Mouse (Mus musculus) granulocyte monocyte progenitor cell, adult 5-6 weeks (primary cell): ENCODE data around the gene Ncor1. TPM values are rescaled to one million over a fixed set of nuclear protein-coding genes. Genes with fewer than 3 reads are reported as not detected.
"Not testable (repeated sequence)": the region's sequence is repeated elsewhere in the genome, so short reads cannot be mapped to it uniquely, and the experiment has no call there.

Experiments
- ATAC-seq: replicated peaks from 2 replicates; pipeline ENCODE4 v1.8.0; 2016; ENCODE audit warnings: mild to moderate bottlenecking, moderate TSS enrichment, inconsistent platforms; ENCODE audit not compliant: poor library complexity, severe bottlenecking
- total RNA-seq, 2 experiments: library from RNA; stranded (forward) in 1 of 2; stranded (reverse) in 1 of 2; fragments of 200-712, 200-1000 nt in 1 of 2; fragments of >200 nt in 1 of 2; fragmentation: Nextera tagmentation in 1 of 2; gene quantifications; 2 replicates each; pipeline ENCODE4 v1.2.3; 2014 to 2017

The Ncor1 gene
- 289 and 349 TPM in 2 replicates for total RNA-seq (2014; fragmentation: Nextera tagmentation)
- 267 and 271 TPM in 2 replicates for total RNA-seq (2017)

DNA sequence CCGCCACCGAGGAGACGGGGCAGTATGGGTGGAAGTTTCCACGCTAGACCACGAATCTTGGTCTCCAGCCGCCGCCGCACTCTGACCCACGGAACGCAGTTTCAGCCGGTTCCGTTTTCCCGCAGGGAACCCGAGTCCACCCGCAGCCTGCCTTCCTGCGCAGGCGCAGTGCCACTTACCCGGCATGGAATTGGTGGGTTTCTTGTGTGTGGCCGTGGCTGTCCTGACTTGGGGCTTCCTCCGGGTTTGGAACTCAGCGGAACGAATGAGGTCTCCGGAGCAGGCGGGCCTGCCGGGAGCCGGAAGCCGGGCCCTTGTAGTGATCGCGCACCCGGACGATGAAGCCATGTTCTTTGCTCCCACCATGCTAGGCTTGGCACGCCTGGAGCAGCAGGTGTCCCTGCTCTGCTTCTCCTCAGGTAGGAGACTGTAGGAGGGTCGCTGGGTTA is at the start of gene Ncor1, which contains the start of gene Pigl:
TSS of gene Ncor1 (minus strand) at position 266 of the 449 bp plus-strand sequence.
TSS of gene Pigl (plus strand) at position 185 of the 449 bp plus-strand sequence.
- ATAC-seq = peak; percentile 62

DNA sequence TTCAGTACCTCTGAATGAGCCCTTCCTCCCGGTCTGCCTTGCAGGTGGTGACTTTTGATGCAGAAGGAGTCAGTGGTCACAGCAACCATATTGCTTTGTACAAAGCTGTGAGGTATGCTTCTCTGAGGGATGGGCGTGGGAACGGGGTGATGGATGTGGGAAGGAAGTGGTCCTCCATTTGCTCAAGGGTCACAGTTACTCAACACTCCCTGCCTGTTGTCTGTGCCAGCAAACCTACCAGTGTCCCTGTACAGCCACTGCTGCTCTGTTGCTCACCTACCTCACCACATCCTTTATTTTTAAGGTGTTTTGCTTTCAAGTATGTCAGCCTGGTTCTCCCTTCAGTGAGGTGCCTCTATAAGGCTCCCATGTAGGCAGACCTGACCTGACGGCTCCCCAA is 49.3 kb upstream of the Ncor1 start:
- peak; percentile 52 for ATAC-seq

DNA sequence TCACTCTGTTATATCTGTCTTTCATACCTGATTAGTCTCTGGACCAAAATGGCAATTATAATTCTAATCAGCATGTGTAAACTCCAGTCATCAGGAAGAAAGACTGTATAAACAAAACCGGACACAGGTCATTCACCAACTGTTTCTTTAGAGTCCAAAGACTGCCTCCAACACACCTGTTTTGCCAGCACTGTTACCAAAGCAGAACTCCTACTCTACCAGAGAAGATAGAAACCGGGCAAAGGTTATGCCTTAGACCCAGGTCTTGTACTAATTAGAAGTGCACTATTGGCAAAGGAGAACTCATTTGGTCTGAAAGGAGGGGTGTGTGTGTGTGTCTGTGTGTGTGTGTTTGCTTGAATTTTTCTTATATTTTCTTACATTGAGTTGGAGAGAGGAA is 42.2 kb upstream of the Ncor1 start:
- ATAC-seq = no peak

DNA sequence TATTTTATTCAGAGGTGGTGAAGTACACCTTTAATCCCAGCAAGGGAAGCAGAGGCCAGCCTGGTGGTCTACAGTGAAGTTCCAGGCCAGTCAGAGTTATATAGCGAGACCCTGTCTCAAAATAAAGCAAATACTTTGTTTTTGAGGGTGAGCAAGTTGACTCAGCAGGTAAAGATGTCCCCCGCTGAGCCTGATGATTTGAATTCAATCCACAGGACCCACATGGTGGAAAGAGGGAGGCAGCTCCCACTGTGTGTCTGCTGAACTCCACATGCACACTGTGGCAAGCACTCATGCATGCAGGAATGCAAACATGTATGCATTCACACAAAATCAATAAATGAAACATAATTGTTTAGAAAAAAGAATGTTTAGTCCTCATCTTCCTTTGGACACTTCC is 40.5 kb upstream of the Ncor1 start:
- no peak for ATAC-seq

DNA sequence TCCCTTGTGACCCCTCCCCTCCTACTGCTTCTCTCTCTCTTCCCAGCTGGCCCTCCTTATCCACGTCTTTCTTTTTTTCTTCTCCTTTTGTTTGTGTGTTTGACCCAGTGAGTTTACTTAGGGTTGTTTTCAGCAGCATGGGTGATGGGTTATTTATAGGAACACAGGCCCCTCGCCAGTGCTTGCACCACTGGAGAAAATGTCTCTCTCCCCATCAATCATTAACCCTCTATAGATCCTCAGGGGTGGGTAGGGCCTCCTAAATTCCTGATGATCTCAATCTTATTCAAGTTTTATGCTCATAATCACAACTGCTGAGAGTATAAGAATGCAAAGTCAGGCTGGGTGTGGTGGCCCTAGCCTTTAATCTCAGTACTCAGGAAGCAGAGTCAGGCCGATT is 38.8 kb upstream of the Ncor1 start:
- no peak for ATAC-seq

DNA sequence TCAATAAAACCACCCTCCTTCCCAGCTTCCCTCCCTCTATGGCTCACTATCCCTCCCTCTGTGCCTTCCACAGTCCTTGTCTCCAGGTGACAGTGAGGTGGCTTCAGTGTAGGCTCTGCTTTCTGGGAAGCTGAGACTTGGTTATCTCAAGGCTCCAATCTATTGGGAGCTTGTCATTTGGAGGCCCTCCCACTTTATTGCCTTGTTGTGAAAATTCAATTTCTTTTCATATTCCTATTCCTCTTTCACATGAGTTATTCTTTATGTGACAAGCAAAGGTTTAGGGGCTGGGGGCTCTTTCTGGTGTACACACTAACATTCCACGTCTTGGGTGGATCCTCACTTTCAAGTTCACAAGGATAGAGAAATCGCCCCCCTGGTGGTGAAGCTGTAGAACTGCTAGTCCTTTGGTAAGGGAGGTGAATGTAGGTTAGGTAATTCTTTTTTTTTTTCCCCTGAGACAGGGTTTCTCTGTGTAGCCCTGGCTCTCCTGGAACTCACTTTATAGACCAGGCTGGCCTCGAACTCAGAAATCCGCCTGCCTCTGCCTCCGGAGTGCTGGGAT is 37.9 kb upstream of the Ncor1 start:
- ATAC-seq = peak; percentile 65

DNA sequence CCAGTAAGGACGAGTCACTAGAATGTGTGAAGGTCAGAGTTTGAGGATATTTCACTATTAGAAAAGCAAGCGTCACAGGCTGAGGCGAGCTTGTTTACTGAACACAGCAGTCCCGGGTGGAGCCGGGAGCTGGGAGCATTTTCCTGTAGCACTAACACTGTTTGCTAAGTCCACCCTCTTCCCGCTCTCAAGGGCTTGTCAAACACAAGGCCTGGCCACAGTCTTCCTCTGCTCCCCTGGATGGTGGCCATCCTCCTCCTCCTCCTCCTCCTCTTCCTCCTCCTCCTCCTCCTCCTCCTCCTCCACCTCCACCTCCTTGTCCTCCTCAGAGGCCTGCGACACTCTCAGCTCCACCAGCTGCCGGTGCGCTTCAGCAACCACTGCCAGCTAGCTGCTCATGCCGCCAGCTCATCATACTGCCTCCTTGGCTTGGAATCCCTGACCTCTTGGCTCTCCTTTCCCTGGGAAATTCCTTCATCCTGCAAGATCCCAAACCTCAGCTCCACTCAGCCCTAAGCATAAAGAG is 37.0 kb upstream of the Ncor1 start:
- 0 out of 2 replicates have a peak, but pooled peaks have one; percentile 1 for ATAC-seq

DNA sequence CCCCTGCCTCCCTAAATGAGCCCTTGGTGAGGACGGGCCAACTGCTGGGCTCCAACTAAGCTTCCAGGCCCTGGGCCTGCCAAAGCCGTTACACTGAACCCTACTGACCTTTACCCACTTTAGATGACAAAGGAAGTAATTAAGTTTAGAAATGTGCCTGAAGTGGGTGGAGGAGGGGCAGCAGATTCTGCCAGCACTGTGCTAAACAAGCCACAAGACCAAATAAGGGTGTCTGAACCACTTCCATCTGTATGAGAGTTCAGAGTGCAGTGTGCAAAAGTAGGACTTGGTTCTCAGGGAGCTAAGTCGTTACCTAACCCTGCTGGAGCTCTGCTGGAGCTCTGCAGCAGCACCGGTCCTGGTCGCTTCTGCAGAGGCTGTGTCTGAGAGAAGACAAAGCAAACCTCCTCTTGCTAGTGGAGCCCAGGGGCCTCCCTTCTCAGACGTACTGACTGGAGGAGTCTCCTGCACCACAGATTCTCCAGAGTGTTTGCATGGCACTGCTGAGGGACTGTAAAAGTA is 36.5 kb upstream of the Ncor1 start:
- ATAC-seq = peak; percentile 97

DNA sequence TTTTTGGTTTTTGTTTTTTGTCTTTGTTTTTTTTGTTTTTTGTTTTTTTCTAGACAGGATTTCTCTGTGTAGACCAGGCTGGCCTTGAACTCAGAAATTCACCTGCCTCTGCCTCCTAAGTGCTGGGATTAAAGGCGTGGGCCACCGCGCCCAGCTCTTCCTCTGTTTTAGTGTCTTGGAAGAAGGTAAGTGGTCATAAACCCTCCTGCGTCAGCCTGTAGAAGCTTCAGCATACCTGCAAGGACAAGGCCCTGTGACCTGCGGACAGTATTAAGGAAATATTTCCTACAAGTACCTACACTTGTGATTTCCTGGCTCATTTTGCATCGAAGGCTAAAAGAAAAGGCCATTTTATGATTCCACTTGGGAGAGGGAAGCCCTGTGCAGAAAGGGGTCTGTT is 35.4 kb upstream of the Ncor1 start:
- ATAC-seq = no peak

DNA sequence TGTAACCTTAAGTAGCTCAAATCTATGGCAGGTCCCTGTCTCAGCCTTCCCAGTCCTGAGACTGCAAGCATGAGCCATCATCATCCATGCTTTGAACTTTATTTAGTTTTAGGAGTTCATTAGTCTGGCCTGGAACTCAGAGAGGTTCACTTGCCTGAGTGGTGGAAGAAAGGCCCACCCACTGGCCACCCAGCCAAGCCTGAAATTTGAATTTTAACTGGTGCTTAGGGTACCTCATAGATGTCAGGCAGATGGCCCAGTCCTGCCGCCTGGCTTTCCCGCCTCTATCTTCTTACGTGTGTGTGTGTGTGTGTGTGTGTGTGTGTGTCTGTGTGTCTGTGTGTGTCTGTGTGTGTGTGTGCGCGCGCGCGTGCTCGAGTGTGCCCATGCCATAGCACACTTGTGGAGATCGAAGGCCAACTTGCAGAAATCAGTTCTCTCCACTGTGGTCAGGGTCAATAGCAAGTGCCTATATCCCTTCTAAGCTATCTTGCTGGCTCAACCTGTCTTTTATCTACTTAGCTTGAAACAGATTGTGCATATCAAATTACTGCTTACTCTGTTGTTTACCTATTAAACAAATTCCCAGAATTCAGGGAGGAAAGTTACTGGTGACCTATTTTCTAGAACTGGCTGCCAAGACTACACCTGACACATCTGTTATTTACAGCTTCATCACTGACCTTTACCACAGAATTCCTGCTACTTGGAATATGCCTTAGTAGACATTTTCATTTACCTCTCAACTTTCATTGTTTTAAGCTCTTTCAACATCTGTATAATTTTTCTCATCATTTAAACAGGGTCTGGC is 29.4 kb upstream of the Ncor1 start:
- no peak for ATAC-seq

DNA sequence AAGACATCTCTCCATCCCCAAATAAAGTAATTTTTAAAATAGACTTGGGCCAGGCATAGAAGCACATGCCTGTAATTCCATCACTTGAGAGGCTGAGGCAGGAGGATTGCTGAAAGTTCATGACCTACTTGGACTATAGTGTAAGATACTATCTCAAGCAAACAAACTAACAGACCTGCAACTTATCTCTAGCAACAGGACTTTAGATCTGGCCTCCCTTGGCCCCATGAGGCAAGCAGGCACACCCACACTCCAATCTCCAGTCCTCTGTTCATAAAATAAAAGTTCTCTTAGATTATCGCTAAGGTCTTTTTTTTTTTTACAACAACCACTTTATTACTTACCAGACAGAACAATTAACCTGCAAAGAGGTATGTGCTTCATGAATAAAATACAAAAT is 28.6 kb upstream of the Ncor1 start:
- ATAC-seq = no peak

DNA sequence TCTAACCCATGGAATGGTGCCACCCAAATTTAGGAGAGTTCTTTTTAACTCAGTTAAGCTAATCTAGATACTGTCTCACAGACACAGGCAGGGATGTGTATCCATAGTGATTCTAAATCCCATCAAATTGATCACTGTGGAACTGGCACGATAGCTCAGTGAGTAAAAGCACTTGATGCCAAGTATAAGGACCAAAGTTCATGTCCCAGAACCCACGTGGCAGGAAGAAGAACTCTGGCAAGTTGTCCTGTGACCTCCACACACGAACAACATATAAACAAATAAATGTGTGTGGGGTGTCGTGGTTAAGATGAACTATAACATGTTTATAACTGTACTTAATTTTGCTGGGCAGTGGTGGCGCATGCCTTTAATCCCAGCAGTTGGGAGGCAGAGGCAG is 21.2 kb upstream of the Ncor1 start:
- no peak for ATAC-seq

DNA sequence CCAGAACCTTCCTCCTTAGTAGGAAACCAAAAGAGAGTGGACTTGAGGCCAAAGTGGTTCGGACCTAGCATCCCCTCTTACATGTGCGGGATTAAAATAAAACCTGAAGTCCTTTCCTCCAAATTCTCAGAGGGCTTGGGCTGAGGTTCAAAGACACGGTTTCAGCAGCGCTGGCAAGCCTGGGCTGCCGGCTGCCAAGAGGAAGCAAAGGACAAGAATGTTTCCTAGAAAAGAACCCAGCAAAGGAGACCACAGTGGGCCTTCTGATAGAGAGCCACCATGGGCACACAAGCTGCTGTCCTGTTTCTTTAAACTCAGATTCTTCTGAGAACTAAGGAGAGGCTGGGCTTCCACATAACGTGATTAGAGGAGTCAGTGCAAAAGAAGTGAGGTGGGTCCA is 20.6 kb upstream of the Ncor1 start:
- ATAC-seq = no peak

DNA sequence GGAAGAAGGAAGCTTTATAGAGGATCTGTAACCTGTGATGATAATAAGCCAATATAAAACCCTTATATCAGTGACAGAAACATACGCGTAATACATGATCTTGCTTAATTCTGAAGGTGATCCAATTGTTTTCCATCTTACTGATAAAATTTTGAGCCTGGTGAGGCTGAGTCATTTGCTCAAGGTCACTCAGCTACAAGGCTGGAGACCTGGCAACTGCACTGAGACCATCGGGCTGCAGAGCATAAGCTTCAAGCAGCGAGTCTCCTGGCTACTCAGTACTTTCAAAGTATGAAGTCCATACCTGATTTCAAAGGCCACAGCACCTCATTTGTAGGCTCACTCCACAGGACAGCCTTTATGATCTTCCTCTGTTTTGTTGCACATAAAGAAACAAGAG is 17.8 kb upstream of the Ncor1 start:
- no peak for ATAC-seq

DNA sequence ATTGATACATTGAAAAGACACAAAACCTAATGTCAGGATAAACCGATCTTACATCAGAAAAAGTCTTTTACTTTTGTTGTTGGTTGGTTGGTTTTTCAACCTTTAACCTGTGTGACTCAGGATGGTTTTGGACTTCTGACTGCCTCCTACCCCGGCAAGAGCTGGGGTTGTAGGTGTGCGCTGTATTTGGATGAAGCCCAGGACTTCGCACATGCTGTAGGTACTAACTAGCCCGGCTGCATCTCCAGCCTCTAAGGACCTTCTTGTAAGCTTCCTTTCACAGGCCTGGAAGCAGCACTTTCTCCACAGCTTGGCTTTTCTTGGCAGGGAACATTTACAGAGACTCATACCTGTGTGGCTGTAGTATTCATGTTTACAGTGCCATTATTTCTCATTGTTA is 15.2 kb upstream of the Ncor1 start:
- no peak for ATAC-seq

DNA sequence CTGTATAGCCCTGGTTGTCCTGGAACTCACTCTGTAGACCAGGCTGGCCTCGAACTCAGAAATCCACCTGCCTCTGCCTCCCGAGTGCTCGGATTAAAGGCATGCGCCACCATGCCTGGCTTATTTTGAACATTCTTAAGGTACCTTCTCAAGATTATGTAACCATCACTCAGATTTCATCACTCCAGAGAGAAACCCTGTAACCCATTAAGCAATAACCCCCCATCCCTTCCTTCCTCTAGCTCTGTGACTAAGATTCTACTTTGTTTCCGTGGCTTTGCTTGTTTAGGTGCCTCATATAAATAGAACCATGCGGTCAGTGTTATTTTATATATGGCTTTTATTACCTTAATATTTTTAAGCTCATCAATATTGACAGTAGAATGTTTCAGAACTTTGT is 12.1 kb upstream of the Ncor1 start:
- peak; percentile 83 for ATAC-seq

DNA sequence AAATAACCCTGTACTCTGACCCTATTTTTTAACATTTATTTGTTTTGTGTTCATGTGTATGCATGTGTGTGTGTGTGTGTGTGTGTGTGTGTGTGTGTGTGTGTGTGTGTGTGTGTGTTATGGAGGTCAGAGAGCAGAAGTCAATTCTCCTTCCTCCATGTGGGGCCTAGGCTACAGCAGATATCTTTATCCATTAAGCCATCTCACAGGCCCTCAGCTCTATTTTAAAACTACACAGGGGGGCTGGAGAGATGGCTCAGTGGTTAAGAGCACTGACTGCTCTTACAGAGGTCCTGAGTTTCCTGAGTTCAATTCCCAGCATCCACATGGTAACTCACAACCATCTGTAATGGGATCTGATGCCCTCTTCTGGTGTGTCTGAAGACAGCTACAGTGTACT is 8.9 kb upstream of the Ncor1 start:
- not testable (repeated sequence) for ATAC-seq

DNA sequence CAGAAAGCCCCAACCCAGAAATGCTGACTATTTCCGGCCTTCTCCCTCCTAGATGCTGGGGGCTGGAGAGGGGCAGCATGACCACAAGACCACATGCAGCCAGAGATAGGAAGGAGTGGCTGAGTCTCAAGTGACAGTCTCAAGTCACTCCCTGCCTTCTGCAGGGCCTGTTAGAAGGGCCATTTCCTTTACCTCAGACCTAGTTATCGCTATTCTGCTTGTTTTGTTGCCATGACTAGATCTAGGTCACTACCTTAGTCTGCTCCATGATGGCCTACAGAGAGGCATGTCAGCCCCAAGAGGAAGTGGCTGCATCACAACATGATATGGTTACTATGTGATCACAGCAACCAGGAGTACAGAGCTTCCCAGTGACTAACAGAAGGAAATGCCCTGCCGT is 8.2 kb upstream of the Ncor1 start:
- peak; percentile 80 for ATAC-seq

DNA sequence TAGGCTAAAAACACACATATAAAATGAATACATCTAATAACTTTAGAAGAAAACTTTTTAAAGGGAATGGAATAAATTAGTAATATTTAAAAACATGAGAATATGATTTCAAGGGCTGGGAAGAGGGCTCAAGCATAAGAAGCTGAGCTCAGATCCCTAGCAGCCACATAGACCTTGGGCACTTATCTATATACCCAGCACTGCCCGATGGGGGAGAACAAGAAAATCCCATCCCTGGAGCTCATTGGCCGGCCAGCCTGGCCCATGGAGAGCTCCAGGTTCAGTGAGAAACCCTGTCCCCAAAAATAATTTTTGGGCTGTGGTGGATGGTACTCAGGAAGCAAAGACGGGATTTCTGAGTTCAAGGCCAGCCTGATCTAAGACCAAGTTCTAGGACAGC is 7.5 kb upstream of the Ncor1 start:
- ATAC-seq = no peak

DNA sequence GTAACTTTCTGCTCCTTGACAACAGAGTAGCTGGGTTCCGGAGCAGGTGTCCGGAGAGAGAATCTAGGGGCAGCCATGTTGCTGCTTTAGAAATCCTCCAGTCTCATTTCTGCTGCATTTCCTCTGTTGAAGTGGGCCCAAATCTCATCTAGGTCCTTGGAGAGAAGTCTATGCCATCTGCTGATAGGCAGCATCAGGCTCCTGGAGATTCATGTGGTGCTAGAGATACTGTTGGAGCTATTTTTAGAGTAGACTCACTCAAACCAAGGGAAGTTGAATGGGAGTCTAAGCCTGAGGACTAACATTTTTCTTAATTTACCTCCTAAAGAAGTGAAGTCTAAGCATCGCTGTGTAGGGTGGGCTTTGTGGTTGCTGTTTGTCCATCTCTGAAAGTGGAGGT is 6.4 kb upstream of the Ncor1 start:
- no peak for ATAC-seq

DNA sequence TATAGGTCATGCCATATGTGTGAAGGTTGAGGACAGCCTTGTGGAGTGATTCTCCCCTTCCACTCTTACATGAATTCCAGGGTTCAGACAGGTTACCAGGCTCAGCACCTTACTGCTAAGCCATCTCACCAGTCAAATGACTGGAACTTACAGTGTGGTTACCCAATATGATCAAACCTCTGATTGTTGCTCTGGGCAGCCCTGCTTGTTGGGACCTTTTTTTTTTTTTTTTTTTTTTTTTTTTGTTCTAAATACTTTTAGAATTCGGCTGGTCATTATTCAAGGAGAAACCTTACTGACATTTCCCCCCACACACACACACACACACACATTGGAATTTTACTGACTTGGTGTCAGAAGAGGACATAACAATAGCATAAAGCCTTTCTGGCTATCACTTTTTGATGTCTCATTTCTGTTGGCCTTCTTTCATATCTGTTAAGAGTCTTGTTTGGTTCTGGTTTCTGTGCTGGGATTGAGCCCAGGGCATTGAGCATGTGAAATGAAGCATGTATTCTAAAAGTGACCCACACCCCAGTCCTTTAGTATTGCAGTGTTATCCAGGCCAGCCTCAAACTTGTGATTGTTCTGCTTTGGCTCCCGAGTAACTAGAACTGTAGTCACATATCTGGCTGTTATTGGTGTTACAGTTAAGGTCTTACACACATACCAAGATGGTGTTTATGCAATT is 5.0 kb upstream of the Ncor1 start:
- no peak for ATAC-seq
